Mouse (Mus musculus) granulocyte monocyte progenitor cell, adult 5-6 weeks (primary cell): ENCODE results near the gene Flrt1. TPM values are rescaled to one million over a fixed set of nuclear protein-coding genes. Genes with fewer than 3 reads are reported as not detected.
"Not testable (repeated sequence)": the region's sequence is repeated elsewhere in the genome, so short reads cannot be mapped to it uniquely, and the experiment has no call there.

Source experiments
- ATAC-seq: replicated peaks from 2 replicates; pipeline ENCODE4 v1.8.0; 2016; ENCODE audit warnings: mild to moderate bottlenecking, moderate TSS enrichment, inconsistent platforms; ENCODE audit not compliant: poor library complexity, severe bottlenecking
- total RNA-seq, 2 experiments: library from RNA; stranded (forward) in 1 of 2; stranded (reverse) in 1 of 2; fragments of 200-712, 200-1000 nt in 1 of 2; fragments of >200 nt in 1 of 2; fragmentation: Nextera tagmentation in 1 of 2; gene quantifications; 2 replicates each; pipeline ENCODE4 v1.2.3; 2014 to 2017

The Flrt1 gene
- total RNA-seq, 2 experiments from 2014 or later: not detected

DNA sequence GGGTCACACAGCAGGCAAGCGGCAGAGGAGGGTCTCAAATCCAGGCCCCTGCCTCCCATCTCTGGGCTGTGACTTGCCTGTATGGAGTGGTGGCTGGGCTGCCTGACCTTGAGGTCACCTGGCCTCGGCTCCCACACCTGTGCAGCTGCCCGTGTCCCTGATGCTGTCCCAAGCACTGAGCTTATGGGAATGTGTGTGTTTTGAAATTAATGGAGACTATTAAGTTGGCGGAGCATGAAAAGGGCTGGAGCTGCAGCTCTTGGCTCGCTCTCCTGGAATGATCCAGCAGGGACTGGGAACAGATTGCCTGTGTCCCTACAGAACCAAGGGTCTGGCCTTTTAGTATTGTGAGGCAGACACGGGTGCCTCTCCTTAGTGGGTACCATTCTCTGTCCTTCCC, 33.3 kb downstream of the Flrt1 start:
- ATAC-seq: no peak

DNA sequence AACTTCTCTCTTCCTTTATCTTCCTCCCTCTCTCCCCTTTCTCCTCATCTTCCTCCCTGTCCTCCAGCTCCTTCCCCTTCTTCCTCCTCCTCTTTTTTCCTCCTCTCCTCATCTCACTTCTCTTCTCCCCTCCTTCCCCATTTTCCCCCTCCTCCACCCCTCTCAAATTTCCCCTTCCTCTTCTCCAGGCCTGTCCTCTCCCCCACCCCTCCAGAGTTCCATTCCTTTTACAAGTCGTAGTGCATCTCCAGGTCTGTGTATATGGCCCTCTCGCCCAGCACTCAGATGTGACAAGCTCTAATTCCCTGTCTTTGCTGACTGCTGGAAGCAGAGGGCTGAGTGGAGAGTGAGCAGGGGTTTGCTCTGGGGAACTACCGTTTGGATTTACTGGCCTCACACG, 34.8 kb downstream of the Flrt1 start:
- no peak for ATAC-seq

- ATAC-seq: no peak
These were observed 35.5 kb downstream of the Flrt1 start for GRCm38 (mm10) chr19:7069781-7070763.

GRCm38 (mm10) chr19:7068661-7069531, 36.6 kb downstream of the Flrt1 start:
- ATAC-seq: no peak

DNA sequence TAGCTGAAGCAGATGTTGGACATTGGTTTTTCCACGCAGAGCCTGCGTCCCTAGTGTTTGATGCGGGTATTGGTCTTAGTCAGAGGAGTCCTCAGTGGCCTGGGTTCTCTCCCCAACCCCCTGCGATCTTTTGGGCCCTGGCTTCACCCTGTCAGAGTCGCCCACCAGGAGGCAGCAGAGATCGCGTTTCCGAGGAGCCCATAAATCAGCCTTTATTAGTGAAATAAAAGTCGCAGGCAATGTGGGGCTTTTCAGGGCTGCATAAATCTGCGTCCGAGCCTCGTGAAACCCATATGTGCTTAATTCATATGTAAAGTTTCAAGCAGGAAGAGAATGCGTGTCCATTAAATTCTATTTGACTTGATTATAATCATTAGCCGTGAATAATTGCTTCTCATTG, 37.4 kb downstream of the Flrt1 start:
- ATAC-seq: peak; percentile 57

GRCm38 (mm10) chr19:7067344-7068050, 38.0 kb downstream of the Flrt1 start:
- ATAC-seq: no peak

DNA sequence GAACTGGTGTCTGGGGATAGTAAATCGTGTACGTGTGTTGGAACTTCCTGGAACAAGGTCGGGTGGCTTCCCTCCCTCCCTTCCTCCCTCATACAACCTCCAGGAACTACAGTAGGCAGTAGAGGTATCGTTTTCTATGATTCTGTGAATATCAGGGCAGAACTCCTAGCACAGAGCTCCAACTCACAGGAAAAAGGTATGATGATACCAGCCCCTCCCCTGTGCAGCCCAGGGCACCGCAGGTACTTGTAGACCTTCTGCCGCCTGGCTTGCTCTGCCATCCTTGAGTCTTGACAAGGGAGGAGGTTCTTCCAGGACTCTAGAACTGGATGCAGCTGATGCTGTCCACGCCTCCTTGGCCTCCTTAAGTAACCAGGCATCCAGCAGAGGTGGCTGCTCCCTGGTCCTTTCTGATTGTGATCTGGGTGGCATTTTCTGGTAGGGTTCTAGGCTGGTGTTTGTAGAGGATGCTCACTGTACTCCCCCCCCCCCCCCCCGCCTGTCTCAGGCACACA, 38.6 kb downstream of the Flrt1 start:
- ATAC-seq: no peak

- ATAC-seq: peak; percentile 48
These were observed 39.3 kb downstream of the Flrt1 start for GRCm38 (mm10) chr19:7066034-7066827.

GRCm38 (mm10) chr19:7064571-7064970, 41.0 kb downstream of the Flrt1 start:
- ATAC-seq: peak; percentile 80

DNA sequence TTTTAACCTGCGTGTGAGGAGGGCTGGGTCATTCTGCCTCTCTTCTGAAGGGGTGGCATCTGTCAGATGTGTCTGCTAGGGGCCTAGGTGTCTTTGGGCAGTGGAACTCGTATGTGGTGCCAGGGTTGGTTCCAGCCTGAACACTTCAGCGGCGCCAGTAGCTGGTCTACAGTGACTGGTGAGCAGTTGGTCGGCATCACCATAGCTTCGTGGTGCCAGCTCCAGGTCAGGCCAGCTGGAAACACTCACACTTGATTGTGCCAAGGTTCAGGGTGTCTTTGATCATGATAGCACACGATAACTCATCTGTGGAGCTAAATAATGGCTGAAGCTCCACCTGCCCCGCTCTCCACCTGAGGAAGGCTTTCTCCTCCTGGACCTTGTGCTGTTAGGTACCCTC, 42.6 kb downstream of the Flrt1 start:
- ATAC-seq: no peak

- no peak for ATAC-seq
These were observed 43.4 kb downstream of the Flrt1 start for GRCm38 (mm10) chr19:7062110-7062509.

GRCm38 (mm10) chr19:7058541-7058940, 47.0 kb downstream of the Flrt1 start:
- ATAC-seq: no peak

DNA sequence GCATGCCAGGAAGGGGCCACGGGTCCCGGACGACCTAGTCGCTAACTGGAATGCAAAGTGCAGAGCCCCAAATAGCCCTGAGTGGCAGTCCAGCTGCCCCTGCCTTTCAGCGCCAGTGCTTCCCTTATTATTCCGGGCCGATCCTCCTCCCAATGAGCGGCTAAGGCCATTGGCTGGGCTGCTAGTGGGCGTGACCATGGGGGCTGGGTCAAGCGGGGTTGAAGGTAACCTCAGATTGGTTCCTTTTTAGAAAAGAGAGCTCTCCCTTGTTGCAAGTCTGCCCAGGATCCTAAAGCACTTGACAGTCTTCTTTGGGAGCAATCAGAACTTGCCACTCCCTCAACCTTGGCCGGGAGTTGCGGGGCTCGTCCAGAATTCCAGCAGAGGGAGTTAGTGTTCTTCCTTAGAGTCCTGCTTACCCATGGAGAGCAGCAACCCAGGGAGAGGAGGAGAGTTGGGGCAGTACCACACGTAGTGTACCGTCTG, 47.8 kb downstream of the Flrt1 start:
- peak; percentile 89 for ATAC-seq

GRCm38 (mm10) chr19:7057126-7057721, 48.3 kb downstream of the Flrt1 start:
- ATAC-seq: peak; percentile 16

DNA sequence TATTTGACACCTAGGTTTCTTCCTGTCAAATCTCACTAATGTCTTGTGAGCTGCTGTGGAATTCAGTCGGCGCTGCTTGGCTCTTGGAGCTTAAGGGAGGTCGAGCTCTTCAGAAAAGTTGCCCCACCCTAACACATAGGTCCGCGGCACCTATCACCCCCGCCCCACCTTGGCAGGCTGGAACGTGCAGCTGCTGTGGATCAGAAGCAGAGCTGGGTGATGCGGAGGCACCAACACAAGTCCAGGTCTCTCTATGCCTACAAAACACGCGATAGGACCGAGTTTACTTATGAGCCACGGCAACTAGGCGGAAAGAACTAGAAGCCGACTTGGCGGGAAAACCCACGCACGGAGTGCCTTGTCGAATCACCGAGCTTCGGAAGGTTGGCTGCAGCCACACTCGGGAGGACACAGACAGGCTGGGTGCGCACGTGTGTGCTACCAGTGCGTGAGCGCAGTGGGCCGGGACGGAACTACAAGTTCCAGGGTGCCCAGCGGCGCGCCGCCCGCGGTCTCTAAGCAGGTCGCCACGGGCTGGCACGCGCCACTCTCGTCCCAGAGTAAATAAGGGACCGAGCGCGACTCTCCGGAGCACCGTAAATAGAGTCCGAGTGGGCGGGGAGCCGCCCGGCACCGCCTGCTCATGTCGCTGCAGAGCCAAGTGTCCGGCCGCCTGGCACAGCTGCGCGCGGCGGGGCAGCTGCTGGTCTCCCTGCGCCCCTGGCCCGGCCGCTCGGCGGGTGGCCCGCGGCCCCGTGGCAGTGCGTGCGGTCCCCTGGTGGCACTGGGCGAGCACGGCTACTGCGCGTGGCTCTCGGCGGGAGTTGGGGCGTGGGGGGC, 49.1 kb downstream of the Flrt1 start, which contains the start of gene Macrod1:
Macrod1 (plus strand) TSS at position 563 of the 840 bp plus-strand sequence.
- peak; percentile 79 for ATAC-seq

DNA sequence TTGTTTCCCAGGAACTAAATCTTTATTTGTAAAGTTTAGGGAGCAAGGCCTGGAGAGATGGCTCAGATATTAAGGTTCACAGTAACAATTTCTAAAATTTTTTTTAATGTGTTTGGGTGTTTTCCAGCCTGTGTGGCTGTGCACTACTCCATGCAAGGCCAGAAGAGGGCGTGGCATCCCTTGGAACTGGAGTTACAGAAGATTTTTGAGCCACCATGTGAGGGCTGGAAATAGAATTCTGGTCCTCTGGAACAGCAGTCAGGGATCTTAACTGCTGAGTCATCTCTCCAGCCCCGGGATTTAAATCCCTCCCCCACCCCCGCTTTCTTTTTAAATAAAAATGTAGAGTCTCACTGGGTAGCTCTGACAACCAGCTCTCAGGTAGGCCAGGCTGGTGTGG, 50.4 kb downstream of the Flrt1 start:
- ATAC-seq: no peak

DNA sequence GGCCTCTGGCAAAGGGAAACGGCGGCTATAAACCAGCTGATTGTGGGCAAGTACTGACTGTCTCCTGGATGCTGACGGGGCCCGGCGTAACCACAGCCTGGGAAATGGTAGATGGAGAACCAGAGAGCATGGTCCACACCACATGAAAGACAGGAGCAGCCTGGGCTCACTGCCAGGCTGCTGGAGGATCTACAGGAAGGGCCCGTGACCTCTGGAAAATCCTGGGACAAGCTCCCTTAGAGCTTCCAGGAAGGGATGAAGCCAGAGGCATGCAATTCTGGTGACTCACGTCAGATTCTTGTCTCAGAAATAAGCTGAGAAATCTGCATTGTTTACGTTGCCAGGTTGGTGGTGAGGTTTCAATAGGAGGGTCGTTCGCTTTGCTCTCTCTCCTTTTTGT, 50.8 kb downstream of the Flrt1 start:
- no peak for ATAC-seq

DNA sequence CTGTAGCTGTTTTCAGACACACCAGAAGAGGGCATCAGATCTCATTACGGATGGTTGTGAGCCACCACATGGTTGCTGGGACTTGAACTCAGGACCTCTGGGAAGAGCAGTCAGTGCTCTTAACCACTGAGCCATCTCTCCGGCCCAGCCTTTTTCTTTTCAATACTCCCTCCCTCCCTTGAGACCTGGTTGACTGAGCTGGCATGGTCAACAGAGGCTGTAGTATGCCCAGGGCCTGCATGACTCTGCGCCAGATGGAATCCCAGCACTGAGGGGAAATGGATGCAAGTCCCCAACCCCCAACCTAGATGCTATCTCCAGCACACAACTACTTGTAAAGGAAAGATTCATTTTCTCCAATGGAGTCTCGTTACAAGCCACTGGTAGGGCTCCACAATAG, 52.1 kb downstream of the Flrt1 start:
- ATAC-seq: not testable (repeated sequence)
